Mouse (Mus musculus) heart, adult 2 months (tissue): ENCODE data around the gene Trpc4.

ENCODE experiments used
- CTCF ChIP-seq: fragments of 200-600 bp; IDR thresholded peaks from 2 replicates; pipeline ENCODE4 v1.8.1; 2022; ENCODE audit warnings: antibody characterized with exemption, mild to moderate bottlenecking, moderate library complexity
- EP300 ChIP-seq: fragments of 200-500 bp; IDR thresholded peaks from 2 replicates; pipeline ENCODE4 v1.6.1; 2011; ENCODE audit warnings: low read depth, low read length, control low read depth; ENCODE audit not compliant: insufficient read depth
- POLR2A ChIP-seq: fragments of 200-500 bp; IDR thresholded peaks from 2 replicates; pipeline ENCODE4 v1.6.1; 2011; ENCODE audit warnings: mild to moderate bottlenecking, low read depth, low read length, control low read depth; ENCODE audit not compliant: insufficient read depth

DNA sequence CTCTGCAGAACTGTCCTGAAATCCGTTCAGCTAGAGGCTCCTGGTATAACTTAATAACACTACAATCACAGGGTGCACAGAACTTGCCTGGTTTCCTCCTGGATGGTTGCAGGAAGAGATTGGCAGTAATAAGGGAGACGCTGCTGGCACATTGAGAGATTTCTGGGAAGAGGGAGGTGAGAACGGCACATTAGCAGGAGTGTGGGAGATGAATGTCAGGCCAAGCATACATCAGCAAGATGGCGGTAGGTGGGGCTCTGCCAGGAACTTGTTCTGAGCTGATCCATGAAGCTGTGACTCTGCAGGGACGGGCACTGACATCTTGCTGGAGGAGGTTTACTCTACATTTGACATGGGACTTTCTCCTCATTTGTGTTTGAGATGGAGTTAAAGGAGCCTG, 48.6 kb downstream of the Trpc4 start:
- TF ChIP-seq POLR2A (no peak), CTCF (no peak), EP300 (no peak)
